Mouse (Mus musculus) granulocyte monocyte progenitor cell, adult 5-6 weeks (primary cell): ENCODE measurements at regions not wholly inside any gene's neighbourhood (a gene's known extent, or its start where the extent isn't known, plus 50 kb on each side); places are given as distances from the start of the nearest gene placed in this dataset.
A peak's percentile ranks its signal among the peaks of the same experiment; 100 is the strongest.

Experiments
- ATAC-seq: replicated peaks from 2 replicates; pipeline ENCODE4 v1.8.0; 2016; ENCODE audit warnings: mild to moderate bottlenecking, moderate TSS enrichment, inconsistent platforms; ENCODE audit not compliant: poor library complexity, severe bottlenecking

DNA sequence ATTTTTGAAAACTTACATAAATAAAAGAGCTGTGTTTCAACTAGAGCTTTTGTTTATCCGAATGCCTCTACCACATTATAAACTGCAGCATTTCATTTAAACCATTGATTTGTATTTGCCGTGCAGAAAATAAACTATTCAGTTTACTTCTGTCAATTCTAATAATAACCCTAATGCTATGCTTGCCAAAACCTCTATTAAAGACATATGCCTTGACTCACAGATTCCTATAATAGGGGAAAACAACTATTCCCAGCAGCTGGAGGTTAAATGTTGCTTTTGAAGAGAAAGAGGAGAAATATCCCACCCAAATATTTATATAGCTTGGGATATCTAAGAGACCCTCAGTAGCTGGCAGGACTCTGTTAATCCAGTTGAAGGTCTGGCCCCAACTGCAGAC is 340.4 kb upstream of the Ptger4 start:
- ATAC-seq: no peak

DNA sequence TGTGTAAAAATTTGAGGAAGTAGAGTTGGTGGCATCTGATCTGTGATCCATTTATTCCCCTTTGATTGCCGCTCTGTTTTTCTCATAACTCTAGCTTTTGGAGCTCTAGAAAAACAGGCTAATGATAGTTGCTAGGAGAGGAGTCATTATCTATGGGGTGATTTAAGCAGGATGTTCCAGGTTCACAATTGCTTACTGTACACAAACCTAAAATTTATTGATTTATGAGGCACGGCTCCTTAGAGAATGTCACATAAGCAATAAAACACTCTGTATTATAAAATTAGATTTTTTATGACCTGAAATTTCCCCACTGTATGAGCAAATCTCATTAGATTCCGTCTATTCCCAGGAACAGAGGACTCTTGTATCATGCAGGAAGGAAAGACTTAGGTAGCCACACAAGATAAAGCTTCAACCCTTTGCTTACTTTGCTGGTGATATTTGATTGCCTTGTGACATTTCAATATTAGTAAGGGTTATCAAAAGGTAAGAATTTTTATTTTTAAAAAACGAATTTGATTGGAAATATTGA is 360.8 kb upstream of the Ptger4 start:
- ATAC-seq: no peak

DNA sequence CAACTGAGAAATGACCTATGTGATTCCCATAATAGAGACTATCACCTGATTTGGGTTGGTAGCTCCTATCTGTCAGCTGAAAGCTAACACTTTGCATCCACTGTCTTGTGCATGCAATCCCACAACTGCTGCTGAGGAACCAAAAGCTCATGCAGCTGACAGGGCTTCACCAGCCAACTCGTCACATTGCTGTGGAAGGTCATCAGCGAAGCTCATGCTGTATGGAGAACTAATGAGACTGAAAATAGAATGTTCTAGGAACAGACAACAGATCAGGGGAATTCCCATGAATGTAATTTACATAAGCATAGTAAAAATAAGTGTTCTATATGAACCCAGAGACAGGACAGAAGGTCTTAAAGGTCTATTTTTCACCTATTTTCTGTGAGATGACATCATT is 363.5 kb upstream of the Ptger4 start:
- ATAC-seq: no peak

DNA sequence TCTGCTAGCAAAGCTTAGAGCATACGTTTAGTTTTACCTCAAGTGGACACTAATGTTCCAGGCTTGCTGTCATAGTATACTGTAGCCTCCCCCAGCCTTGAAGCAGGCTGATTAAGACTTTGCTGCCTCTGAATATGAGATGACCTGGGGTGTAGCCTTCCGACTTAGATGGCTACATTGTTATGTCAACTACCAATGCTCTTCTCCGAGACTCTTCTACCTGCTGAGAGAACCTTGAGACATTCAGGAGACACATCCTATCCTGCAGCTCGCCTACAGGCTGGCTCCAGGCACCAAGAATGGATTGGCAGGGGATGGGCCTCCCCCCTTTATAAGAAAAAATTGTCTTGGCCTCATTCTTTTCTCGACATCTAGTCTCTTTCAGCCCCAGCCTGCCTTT is 379.0 kb upstream of the Ptger4 start:
- ATAC-seq: no peak

DNA sequence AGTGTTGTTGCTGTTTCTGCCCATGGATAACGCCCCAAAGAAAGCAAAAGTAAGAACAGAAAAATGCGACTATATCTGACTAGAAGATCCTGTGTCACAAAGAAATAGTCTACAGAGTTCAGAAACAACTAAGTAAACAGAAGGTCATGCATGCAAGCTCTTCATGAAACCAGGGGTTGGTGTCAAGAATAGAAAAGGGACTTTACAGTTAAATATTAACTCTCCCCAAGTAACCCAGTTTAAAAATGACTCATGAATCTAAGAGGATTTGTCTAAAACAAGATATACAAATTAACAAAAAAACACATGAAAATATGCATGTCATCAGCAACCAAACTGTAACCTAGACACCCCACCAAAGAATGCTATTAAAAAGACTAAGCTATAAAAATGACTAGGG is 381.4 kb upstream of the Ptger4 start:
- no peak for ATAC-seq

DNA sequence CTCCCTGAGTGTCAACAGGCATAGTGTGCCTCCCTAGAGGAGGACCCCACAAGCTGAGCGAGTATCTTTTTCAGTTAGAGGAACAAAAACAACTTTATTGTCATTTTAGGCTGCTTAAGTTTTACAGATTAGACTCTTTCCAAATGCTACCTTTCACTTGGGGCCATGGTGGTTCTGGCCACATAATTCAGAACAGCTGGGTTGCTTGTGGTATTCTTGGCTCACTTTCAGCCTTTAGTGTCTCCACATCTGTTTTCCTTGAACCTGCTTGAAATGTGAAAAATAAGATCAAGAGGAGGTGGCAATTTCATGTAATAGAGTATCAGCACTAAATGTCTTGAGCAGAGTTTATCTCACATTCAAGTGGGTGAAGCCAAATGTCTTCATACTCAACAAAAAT is 402.7 kb upstream of the Ptger4 start:
- no peak for ATAC-seq

DNA sequence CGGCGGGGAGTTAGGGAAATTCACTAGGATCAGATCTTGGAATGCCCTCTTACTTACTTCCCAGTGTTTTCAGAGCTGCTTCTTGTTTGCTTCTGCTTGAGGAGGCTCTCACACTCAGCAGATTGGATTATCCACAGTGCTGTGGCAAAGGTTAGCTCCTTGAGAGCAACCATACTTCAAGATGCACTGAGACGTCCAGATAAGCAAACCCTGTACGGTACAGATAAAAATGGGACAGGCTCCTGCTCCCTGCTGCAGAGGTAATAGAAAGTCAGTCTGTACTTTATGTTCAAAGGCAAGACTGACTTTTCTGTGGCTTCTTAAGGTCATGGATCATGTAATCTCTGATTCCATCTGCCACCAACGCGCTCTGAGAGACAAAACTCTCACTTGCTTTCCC is 414.8 kb upstream of the Ptger4 start:
- no peak for ATAC-seq

DNA sequence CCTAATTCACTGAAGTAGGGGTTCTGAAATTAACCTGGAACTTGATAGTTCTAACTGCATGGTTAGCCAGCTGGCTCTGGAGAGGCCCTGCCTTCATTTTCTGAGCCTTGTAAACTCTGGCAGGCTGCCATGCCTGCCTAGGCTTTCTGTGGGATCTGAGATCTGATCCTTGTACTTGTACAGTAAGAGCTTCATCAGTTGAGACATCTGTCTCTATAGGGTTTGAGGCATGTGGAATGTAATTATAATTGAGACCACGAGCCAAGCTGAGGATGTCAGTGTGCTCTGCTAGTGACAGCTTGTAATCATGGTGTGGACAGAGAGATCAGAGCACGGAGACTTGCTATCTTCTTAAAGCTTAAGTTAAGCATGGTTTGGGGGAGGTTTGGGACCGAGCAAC is 416.8 kb upstream of the Ptger4 start:
- ATAC-seq: no peak

DNA sequence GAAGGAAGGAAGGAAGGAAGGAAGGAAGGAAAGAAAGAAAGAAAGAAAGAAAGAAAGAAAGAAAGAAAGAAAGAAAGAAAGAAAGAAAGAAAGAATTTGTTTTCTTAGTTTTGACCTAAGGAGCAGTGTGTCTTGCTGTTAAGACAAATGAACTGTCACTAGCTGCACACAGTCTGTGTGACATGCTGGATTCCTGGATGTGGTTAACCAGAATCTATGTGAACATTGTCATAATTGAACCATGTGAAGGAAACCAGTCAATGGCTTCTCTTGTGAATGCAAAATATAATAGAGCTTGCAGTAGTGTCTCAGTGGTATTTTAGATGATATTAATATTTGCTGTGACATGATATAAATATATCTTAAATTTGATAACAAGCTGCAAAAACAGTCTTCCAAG is 427.8 kb upstream of the Ptger4 start:
- no peak for ATAC-seq

DNA sequence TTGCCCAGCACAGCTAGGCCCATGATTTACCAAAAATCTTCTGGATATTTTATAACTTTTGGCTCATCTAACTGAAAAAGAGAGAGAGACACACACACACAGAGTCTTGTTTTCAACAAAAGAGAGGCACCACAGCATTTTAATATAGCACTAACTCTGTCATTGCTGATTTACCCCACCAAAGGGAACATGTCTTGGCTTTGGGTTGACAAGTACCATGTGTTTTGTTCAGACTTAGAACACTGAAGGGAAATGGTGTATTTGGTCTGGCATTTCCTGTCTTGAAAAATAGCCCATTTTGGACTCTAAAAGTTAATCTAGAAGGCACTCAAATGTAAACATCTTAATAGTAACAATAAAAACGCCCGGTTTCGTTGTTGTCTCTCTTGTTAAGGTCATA is 432.7 kb upstream of the Ptger4 start:
- ATAC-seq: no peak

DNA sequence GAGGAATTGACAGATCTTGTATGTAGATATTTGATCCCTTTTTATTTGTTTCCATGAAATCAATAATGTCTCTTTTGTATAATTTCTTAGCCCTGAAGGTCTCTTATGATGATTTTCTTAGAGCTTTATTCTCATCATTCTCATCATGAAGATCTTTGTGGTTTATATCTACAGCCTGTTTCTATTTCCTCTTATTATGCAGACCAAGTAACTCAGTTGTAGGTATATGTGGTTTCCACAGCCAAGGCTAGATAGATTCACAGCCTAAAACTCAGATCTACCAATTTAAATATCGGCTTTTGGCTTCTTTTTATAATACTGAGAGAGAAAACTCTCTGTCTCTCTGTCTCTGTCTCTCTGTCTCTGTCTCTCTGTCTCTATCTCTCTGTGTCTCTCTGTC is 449.8 kb upstream of the Ptger4 start:
- no peak for ATAC-seq

DNA sequence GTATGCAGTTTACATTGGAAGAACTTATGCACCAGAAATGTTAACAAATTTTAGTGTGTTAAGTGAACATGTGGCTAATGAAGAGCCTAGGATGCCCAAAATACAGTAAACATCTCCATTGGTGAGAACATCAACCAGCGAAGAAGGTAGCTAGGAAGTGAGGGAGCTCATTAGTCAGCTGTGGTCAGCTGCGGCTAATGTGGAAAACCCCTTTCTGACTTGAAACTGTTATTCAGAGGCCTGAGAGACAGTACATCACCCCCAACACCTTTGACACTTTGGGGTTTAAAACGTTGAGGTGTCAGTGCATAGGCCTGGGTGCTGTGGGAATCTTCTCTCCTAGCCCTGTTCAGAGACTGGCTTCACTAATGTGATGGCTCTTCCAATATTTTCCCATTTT is 451.0 kb upstream of the Ptger4 start:
- no peak for ATAC-seq

DNA sequence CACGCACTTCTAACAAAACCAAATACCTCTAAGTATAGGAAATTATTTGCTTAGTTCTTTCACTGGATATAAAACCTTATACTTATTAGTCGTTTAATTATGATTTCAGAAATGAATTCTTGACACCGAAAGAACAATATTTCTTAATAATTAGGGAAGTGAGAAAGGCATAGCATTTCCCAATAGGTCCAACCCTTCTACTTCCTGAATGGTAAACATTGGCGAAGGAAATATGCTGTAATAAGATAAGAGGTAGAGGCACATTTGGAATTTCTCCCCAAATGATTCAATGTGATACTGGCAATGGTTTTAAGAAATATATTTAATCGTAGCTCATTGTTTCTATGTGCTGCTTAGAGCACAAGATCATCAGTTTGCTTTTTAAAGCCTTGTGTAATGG is 464.5 kb upstream of the Ptger4 start:
- peak; percentile 99 for ATAC-seq

DNA sequence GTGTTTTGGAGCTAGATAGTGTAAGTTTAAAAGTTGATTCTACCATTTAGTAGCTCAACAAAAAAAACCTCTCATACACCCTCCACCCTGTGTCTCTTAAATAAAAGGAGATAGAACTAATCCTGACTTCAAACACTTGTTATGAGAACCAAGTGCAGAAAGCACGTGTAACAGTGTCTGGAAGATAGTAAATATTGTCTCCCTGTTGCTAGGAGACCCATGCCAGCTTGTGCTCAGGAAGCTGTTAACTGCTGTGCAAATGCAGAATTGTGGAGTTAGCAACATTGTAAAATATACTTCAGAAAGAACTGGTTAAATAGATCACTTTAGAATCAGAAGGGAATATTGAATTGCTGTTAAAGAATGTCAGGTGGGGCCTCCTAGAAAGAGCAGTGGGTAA is 496.7 kb upstream of the Ptger4 start:
- ATAC-seq: no peak

DNA sequence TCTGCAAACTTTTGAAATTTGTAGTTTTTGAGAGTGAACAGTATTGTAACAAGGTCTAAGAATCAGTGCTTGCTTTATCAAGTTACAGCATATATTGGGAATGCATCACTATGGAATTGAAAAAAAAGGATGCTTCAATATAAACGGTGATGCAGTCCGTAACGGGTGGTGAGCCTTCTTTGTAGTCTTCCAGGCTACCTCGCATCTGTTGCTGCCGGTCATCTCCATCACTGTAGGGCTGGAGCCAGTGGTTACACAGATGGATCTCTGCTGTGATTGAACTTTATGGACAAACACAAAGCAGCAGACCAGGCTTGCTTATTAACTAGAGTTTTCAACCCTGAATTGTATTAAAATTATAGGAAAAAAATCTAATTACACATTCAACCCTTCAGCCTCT is 499.9 kb upstream of the Ptger4 start:
- ATAC-seq: no peak

DNA sequence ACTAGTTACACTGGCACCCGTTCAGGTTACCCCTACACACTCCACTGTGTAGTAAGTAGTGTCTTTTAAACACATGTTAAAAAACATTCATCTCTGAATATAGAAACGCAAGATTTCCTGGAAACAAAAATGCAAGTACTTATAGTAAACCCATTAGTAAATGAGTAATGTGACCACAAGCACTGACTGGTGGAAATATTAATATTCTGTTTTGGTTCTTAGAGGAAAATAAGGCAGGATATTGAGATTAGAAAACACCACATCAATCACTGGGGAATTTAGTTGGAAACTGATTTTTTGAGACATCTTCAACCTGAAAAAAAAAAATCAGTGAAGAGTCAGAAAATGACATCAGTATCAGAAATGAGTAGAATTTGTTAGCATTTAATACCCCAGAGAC is 514.7 kb upstream of the Ptger4 start:
- ATAC-seq: no peak

DNA sequence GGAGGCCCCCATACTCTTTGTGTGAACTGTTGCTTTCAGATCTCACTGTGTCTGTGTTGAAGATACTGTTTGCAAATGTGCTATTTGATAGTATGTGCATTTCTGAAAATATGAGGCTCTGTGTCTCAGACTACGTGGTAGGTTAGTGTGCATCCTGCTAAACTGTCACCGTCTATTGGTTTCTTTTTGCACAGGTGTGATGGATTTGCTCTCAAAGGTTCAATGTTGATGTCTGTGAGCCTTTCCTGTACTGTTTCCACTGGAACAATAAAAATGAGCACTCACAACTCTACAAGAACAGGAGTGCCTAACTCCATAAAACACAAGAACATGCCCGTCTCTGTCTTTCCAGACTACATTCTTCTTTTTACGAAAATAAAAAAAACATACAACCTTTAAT is 518.2 kb upstream of the Ptger4 start:
- ATAC-seq: no peak

DNA sequence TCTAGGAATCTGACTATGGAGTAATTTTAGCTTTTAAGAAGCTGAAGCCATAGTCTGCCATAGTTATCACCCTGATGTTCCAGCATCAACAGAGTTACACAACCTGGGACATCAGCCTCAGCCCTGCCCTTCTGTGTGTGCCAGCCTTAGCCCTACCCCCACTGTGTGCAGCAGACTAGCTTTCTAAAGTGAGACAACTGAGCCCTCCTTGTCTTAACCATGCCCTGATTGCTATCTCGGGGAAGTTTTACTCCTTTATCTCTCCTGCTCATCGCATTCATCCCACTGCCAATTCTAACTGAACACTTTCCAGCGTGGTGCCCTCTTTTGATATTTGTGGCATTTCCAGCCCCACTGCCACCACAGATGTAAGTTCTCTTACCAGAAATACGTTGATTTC is 522.5 kb upstream of the Dab2 start:
- ATAC-seq: no peak

DNA sequence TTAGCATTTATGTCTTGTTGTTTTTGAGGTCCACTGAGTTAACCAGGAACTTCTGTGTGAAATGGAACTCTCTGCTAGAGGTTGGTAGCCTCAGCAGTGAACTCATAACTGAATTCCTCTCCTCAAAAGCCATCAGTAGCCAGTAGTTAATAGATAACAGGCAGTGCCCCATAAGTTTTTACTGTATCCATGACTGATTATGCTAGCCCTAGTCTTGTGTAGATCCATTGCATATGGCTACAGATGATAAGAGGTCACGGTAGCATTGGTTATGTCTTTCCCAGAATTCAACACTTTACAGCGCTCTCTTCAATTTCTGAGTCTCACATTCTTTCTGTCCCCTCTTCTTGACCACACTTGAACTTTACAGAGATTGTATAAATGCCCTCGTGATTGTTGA is 499.7 kb upstream of the Dab2 start:
- ATAC-seq: no peak

DNA sequence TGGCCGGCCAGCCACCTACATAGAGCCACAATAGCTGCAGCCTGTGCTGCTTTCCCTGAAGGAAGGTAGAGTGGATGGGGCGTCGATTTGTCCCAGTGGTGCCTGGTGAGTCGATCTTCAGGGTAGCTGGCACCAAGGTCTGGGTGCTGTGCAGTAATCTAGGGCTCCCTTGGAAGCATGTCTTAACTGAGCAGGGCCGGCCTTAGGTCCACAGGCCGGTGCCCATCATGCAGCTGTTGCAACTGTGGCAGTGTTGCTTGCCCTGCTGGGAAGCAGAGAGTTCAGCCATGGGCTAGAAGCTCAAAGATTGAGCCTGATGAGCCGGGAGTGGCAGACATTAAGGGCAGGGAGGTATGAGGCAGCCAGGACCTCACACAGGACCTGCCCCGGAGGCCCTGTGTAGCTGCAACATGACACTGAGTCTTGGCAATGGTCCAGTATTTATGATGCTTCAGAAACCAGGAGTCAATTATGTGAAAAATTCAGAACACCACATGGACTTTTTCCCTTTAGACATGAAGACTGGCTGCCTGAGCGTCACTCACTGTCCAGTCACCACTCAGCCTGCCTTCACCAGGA is 488.3 kb upstream of the Dab2 start:
- no peak for ATAC-seq

DNA sequence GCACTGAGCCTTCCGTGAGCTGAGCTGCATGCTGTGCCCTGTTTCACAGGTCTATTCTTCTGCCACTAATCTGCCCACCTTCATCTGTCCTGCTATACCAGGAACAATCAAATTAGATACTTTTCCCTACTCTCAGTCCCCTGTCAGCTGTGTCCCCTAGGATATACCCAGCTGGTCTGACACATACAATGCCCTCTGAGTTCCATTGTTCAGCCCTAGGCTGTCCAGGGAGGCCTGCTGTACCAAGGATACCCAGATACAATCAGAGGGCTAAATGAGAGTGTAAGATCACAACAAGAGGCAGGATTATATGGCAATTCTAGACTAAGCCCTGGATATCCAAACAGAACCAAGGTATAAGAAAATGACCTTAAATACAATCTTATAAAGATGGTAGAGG is 487.6 kb upstream of the Dab2 start:
- no peak for ATAC-seq

DNA sequence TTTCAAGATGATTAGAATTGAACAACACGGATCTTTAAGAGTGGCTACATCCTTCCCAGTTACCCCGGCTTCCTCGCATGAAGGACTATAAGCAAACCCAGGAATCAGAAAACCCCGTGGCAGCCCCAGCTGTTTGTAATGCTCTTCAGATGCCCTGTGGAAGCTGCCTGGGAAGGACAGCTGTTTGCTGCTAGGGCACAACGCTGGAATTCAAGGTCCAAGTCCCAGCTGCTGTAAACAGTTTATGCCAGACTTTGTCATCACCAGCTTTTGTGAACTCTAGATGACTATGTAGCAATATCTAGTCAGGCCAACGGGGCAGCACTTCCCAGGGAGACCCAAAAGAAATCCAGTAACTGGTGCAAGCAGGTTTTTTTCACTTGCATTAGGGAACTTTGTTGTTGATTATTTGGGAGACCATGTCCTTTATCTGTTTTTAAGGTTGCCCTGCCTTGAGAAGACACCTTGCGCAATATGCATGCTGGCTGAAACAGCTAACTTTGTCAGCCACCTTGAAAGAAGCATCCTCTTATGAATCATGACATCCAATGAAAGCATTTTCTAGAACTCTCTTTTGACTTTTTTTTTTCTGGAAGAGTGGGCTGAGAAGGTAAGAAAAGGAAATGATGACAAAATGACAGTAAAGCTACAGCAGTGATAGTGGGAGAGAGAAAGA is 481.5 kb upstream of the Dab2 start:
- no peak for ATAC-seq

DNA sequence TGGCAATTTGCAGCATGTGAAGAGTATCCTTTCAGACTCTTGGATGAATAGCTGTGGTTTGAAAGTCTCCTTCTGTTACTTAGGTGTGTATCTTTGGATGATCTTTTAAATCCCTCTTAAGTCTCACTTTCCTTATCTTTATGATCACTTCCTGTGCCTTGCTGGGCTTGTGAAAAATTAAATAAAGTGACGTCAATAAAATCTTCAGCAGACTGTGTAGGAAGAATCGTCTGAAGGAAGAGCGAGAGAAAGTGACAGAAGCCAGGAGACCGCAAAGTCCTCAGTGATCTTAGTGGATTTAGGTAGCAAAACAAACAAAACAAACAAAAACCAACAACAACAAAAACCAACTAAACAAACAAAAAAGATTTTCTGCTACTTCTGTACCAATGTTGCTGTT is 459.6 kb upstream of the Dab2 start:
- ATAC-seq: no peak
